ENCODE assay signal across 8 mouse cellular contexts in the genomic region with DNA sequence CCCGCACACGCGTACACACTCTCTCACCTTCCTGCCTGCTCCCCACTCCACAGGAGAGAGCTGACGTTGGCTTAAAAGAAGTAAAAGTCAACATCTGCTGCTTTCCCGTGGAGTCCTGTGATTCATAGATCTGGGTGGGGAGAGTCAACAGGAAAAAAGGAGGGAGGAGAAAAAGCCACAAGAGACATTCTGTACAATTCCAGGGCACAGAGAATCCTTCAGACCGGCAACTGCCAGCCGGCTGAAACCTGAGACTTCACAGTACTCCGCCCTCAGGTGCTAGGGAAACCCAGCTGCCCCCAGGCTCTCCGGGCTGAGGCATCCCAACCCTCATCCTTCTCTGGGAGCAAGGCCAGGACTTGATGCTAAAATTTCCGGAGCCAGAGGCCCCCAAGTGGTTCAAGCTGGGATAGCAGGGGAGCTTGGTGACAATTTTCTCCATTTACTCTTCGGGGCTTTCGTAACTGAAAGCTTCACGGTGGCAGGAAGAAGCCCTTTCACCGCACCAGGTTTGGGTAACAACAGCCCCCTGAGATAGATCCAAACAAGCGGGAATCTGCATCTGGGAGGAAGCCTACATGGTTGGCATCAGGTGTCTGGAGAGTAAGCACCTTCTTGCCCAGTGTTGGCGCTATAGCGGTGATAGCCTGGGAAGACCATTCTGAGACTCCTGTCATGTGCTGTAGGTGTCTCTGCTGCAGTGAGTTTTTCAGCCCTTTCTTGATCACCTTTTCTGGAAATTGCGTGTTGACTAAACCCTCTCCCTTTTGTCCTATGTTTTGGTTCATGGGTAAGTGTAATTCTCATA. TPM values are rescaled to one million over a fixed set of nuclear protein-coding genes. Genes with fewer than 3 reads are reported as not detected.
DNase-seq lines count a peak whose midpoint lies in the region; ATAC-seq and TF ChIP-seq lines count a peak whose summit lies in the region.

No protein-coding gene starts in this region.

- H3K27ac ChIP-seq in MEL (ENCODE audit: control insufficient read depth, low read depth, low read length), result no peak overlapping the region
- peak overlapping the region; percentile 52 for H3K27ac ChIP-seq in cerebellum, adult 2 months (ENCODE audit: insufficient read depth, low read length)
- H3K27ac ChIP-seq in lung, embryonic 15.5 days, result peak overlapping the region; percentile 70; the same call in 1 of the 2 replicates

- peak; percentile 76 for TF ChIP-seq RAD21 in MEL (IDR thresholded peaks at IDR 0.05; ENCODE audit: low read depth, low read length)

- H3K9ac ChIP-seq in MEL (ENCODE audit: control insufficient read depth, low read depth, low read length, poor library complexity, severe bottlenecking), result no peak overlapping the region
- no peak overlapping the region for H3K9ac ChIP-seq in lung, embryonic 15.5 days

- peaks cover 0 to 14% of the 10 kb centered on the region in 2 experiments; a peak in 2 of 4 replicates for H3K4me1 ChIP-seq in MEL (ENCODE audit: control insufficient read depth in 1 of 2, insufficient read depth in 2 of 2, low read length in 2 of 2)
- H3K4me1 ChIP-seq in cerebellum, adult 2 months (ENCODE audit: control insufficient read depth, insufficient read depth, low read length), result no peaks in the 10 kb centered on the region; the same call in 1 of the 2 replicates
- H3K4me1 ChIP-seq in lung, embryonic 15.5 days, result peaks cover 17% of the 10 kb centered on the region

- peak; percentile 81 to 89 (median 85) for TF ChIP-seq CTCF in MEL (IDR thresholded peaks at IDR 0.05 in 2 of 3, conservative IDR thresholded peaks at IDR 0.05 in 1 of 3; ENCODE audit: control insufficient read depth in 1 of 3, insufficient read depth in 1 of 3, low read depth in 2 of 3, low read length in 3 of 3, poor library complexity in 1 of 3, severe bottlenecking in 1 of 3)
- TF ChIP-seq CTCF in cerebellum, adult 2 months (IDR thresholded peaks at IDR 0.05; ENCODE audit: borderline replicate concordance, insufficient read depth, low read depth, low read length), result peak; percentile 71

- peak overlapping the region; percentile 51 for H3K4me2 ChIP-seq in lung, embryonic 15.5 days

- H3K9me3 ChIP-seq in MEL (replicated peaks; ENCODE audit: insufficient read depth, low read length), result no peaks in the 10 kb centered on the region
- H3K9me3 ChIP-seq in lung, embryonic 15.5 days, result no peaks in the 10 kb centered on the region

- TF ChIP-seq POLR2A in MEL (IDR thresholded peaks at IDR 0.05; ENCODE audit: control insufficient read depth in 1 of 2, insufficient read depth in 1 of 2, low read depth in 1 of 2, low read length in 2 of 2, poor library complexity in 1 of 2), result no peak
- peak; percentile 25; the same call in 1 of the 2 replicates for TF ChIP-seq POLR2A in cerebellum, adult 2 months (IDR thresholded peaks at IDR 0.05; ENCODE audit: borderline replicate concordance, insufficient read depth, low read length)

- TF ChIP-seq EP300 in MEL (IDR thresholded peaks at IDR 0.05; ENCODE audit: low read depth in 1 of 2, low read length in 2 of 2), result no peak

- ATAC-seq in hematopoietic stem cell, adult 5-6 weeks (replicated peaks in 1 of 2; ENCODE audit: insufficient read depth in 1 of 2, low FRiP score in 2 of 2, low TSS enrichment in 1 of 2, low read depth in 1 of 2, poor library complexity in 2 of 2, severe bottlenecking in 2 of 2), result peak; percentile 82
- ATAC-seq in lung, embryonic 15.5 days (ENCODE audit: borderline replicate concordance, extremely low read depth, low FRiP score, low TSS enrichment), result peak; percentile 86; the same call in 1 of the 2 replicates

- no peaks in the 10 kb centered on the region for H3K79me2 ChIP-seq in MEL (ENCODE audit: control insufficient read depth, insufficient read depth, low read length, poor library complexity)

- peak; percentile 80 for DNase-seq in MEL (ENCODE audit: low read depth, low spot score)
- DNase-seq in cerebellum, adult 2 months, result peak; percentile 86 to 93
- peak; percentile 91 for DNase-seq in forelimb bud, embryonic 11.5 days (ENCODE audit: low read depth, low spot score)
- peak; percentile 85 for DNase-seq in layer of hippocampus, adult 9-10 months (ENCODE audit: low spot score)
- peak; percentile 74 for DNase-seq in ovary, postnatal 10 days (ENCODE audit: low spot score)
- DNase-seq in thymus, postnatal 10 days (ENCODE audit: low spot score in 2 of 2), result peak; percentile 16 to 58

- no peaks in the 10 kb centered on the region for H3K27me3 ChIP-seq in MEL (ENCODE audit: control insufficient read depth in 1 of 2, insufficient read depth in 2 of 2, low read length in 2 of 2)
- no peaks in the 10 kb centered on the region for H3K27me3 ChIP-seq in cerebellum, adult 2 months (ENCODE audit: control insufficient read depth, insufficient read depth, low read length)
- no peaks in the 10 kb centered on the region for H3K27me3 ChIP-seq in lung, embryonic 15.5 days

- 2% methylated on average over 16 of the region's 18 CpGs for WGBS in cerebellum, adult 2 months
- WGBS in lung, embryonic 15.5 days, result 5% methylated on average over 15 of the region's 18 CpGs

- H3K36me3 ChIP-seq in MEL (ENCODE audit: control insufficient read depth in 1 of 2, insufficient read depth in 2 of 2, low read length in 2 of 2), result no peaks in the 10 kb centered on the region
- H3K36me3 ChIP-seq in lung, embryonic 15.5 days, result no peaks in the 10 kb centered on the region

- no peak overlapping the region for H3K4me3 ChIP-seq in MEL (ENCODE audit: control insufficient read depth in 1 of 2, insufficient read depth in 1 of 2, low read depth in 2 of 2, low read length in 2 of 2)
- H3K4me3 ChIP-seq in cerebellum, adult 2 months (replicated peaks; ENCODE audit: insufficient read depth, low read depth, low read length), result peak overlapping the region; percentile 76
- H3K4me3 ChIP-seq in lung, embryonic 15.5 days, result peak overlapping the region; percentile 20

TF ChIP-seq in MEL, 35 proteins besides CTCF, POLR2A, EP300 and RAD21 (continues in another document):
- no peak for TF ChIP-seq ETS1 (IDR thresholded peaks at IDR 0.05; ENCODE audit: low read depth, low read length)
- TF ChIP-seq RCOR1 (IDR thresholded peaks at IDR 0.05; ENCODE audit: low read depth, low read length), result no peak
- TF ChIP-seq TAL1 (IDR thresholded peaks at IDR 0.05; ENCODE audit: low read length), result no peak
- peak; percentile 62 for TF ChIP-seq ZC3H11A (IDR thresholded peaks at IDR 0.05; ENCODE audit: low read depth, low read length)
- TF ChIP-seq HCFC1 (IDR thresholded peaks at IDR 0.05; ENCODE audit: low read depth, low read length), result no peak
- TF ChIP-seq GATA1 (IDR thresholded peaks at IDR 0.05; ENCODE audit: low read depth, low read length), result no peak
- 0 out of 2 replicates have a peak, but pooled peaks have one; percentile 28 for TF ChIP-seq SIN3A (IDR thresholded peaks at IDR 0.05; ENCODE audit: low read length)
- no peak for TF ChIP-seq MAX (IDR thresholded peaks at IDR 0.05; ENCODE audit: low read length)
- TF ChIP-seq MYB (IDR thresholded peaks at IDR 0.05; ENCODE audit: low read depth, low read length), result no peak
- TF ChIP-seq E2F4 (IDR thresholded peaks at IDR 0.05; ENCODE audit: borderline replicate concordance, low read depth, low read length), result no peak
- TF ChIP-seq SMC3 (IDR thresholded peaks at IDR 0.05; ENCODE audit: low read depth, low read length), result peak; percentile 79
- TF ChIP-seq UBTF (IDR thresholded peaks at IDR 0.05; ENCODE audit: borderline replicate concordance, insufficient read depth, low read depth, low read length), result no peak
- TF ChIP-seq TCF12 (IDR thresholded peaks at IDR 0.05; ENCODE audit: low read depth, low read length), result no peak
- TF ChIP-seq POLR2AphosphoS5 (IDR thresholded peaks at IDR 0.05; ENCODE audit: borderline replicate concordance, low read depth, low read length), result no peak

RNA-seq across cellular contexts. Expression of gene Ankrd35, which starts 6.3 kb away (rescaled TPM):
- 0.46 and 0.62 TPM in 2 replicates for total RNA-seq in MEL (2012; rRNA removed)
- under 1 TPM in 1 of 2 experiments, not detected in 1; 0.77 TPM for polyA plus RNA-seq in MEL (2012; ENCODE audit: insufficient read depth in 1 of 2, insufficient read length in 2 of 2, low read depth in 1 of 2, low replicate concordance in 2 of 2, missing spikeins in 1 of 2)
- polyA plus RNA-seq in cerebellum, adult 2 months (2012; rRNA removed), result 9.4 and 11.6 TPM in 2 replicates
- 0.06 TPM in 1 of 2 replicates, not detected in the other for total RNA-seq in hematopoietic stem cell, adult 5-6 weeks (2017)
- polyA plus RNA-seq in lung, embryonic 15.5 days (2015; fragmentation: Nextera tagmentation; extraction: Ambion mirVana), result 0.24 and 0.52 TPM in 2 replicates

RNA-seq across cellular contexts. Expression of gene Itga10, which starts 18.3 kb away (rescaled TPM):
- 0.65 and 1.0 TPM in 2 replicates for total RNA-seq in MEL (2012; rRNA removed)
- 1 to 10 TPM in 1 of 2 experiments, not detected in 1; 2.9 TPM for polyA plus RNA-seq in MEL (2012; ENCODE audit: insufficient read depth in 1 of 2, insufficient read length in 2 of 2, low read depth in 1 of 2, low replicate concordance in 2 of 2, missing spikeins in 1 of 2)
- polyA plus RNA-seq in cerebellum, adult 2 months (2012; rRNA removed), result 4.7 and 5.1 TPM in 2 replicates
- total RNA-seq in hematopoietic stem cell, adult 5-6 weeks (2017), result 1.4 TPM in 1 of 2 replicates, not detected in the other
- 0.99 and 1.00 TPM in 2 replicates for polyA plus RNA-seq in lung, embryonic 15.5 days (2015; fragmentation: Nextera tagmentation; extraction: Ambion mirVana)

RNA-seq across cellular contexts. Expression of gene Gm42957, which starts 28.4 kb away (rescaled TPM):
- 0.16 and 0.19 TPM in 2 replicates for total RNA-seq in MEL (2012; rRNA removed)
- polyA plus RNA-seq in MEL (2012; ENCODE audit: insufficient read depth in 1 of 2, insufficient read length in 2 of 2, low read depth in 1 of 2, low replicate concordance in 2 of 2, missing spikeins in 1 of 2), result under 1 TPM in 1 of 2 experiments, not detected in 1; 0.06 TPM
- 0.16 and 0.21 TPM in 2 replicates for polyA plus RNA-seq in cerebellum, adult 2 months (2012; rRNA removed)
- total RNA-seq in hematopoietic stem cell, adult 5-6 weeks (2017), result not detected in 2 replicates
- 0.14 TPM in 1 of 2 replicates, not detected in the other for polyA plus RNA-seq in lung, embryonic 15.5 days (2015; fragmentation: Nextera tagmentation; extraction: Ambion mirVana)

RNA-seq across cellular contexts. Expression of gene Pex11b, which starts 28.5 kb away (rescaled TPM):
- 33.8 and 38.2 TPM in 2 replicates for total RNA-seq in MEL (2012; rRNA removed)
- 10 to 100 TPM in 1 of 2 experiments, not detected in 1; 82.8 TPM for polyA plus RNA-seq in MEL (2012; ENCODE audit: insufficient read depth in 1 of 2, insufficient read length in 2 of 2, low read depth in 1 of 2, low replicate concordance in 2 of 2, missing spikeins in 1 of 2)
- polyA plus RNA-seq in cerebellum, adult 2 months (2012; rRNA removed), result 61.8 and 62.3 TPM in 2 replicates
- 23.9 and 30.9 TPM in 2 replicates for total RNA-seq in hematopoietic stem cell, adult 5-6 weeks (2017)
- 56.2 and 58.3 TPM in 2 replicates for polyA plus RNA-seq in lung, embryonic 15.5 days (2015; fragmentation: Nextera tagmentation; extraction: Ambion mirVana)

RNA-seq across cellular contexts. Expression of gene Pias3, which starts 32.5 kb away (rescaled TPM):
- 5.9 and 6.0 TPM in 2 replicates for total RNA-seq in MEL (2012; rRNA removed)
- polyA plus RNA-seq in MEL (2012; ENCODE audit: insufficient read depth in 1 of 2, insufficient read length in 2 of 2, low read depth in 1 of 2, low replicate concordance in 2 of 2, missing spikeins in 1 of 2), result 10 to 100 TPM in 1 of 2 experiments, not detected in 1; 26.8 TPM
- 38.6 and 41.9 TPM in 2 replicates for polyA plus RNA-seq in cerebellum, adult 2 months (2012; rRNA removed)
- 13.1 and 19.0 TPM in 2 replicates for total RNA-seq in hematopoietic stem cell, adult 5-6 weeks (2017)
- 49.0 and 52.1 TPM in 2 replicates for polyA plus RNA-seq in lung, embryonic 15.5 days (2015; fragmentation: Nextera tagmentation; extraction: Ambion mirVana)

Comparison
In these comparisons a context has a peak if more than half of its experiments do, and no peak if none do; other contexts are left out.
1. DNase-seq: peak in every context shown above with its lines; median percentile 91 in forelimb bud, embryonic 11.5 days; 90 in cerebellum, adult 2 months; 85 in layer of hippocampus, adult 9-10 months; 80 in MEL; 74 in ovary, postnatal 10 days; 37 in thymus, postnatal 10 days.
2. H3K4me3 ChIP-seq: peak in cerebellum, adult 2 months (single experiment) and lung, embryonic 15.5 days (single experiment); none in MEL (0 of 2).